Mouse (Mus musculus) testis, postnatal 14 days (tissue): ENCODE measurements around the gene Gm20388.

Experiments used
- DNase-seq: peaks from one replicate; pipeline ENCODE4 v3.0.0; 2021; ENCODE audit warnings: low spot score

Gene Gm20388

DNA sequence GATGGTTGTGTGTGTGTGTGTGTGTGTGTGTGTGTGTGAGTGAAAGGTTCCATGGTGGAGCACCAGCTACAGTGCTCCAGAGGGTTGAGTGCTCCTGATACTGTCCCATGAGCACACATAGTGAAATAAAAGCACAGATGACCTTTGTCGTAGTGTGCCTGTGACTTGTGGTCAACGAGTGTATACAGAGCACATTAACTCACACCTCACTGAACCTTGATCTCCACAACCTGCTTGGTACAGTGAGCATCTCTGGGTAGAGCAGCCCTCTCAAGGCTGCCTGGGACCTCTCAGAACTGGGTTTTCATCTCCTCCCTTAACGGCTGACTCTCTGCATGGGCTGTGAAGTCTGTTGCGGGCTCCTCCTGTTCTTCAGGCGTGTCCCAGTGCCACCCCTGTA lies 4381.1 kb downstream of the Gm20388 start:
- no peak for DNase-seq

- no peak for DNase-seq
These were observed 4382.3 kb downstream of the Gm20388 start for GRCm38 (mm10) chr8:124292965-124293364.

- DNase-seq, result no peak
These were observed 4383.8 kb downstream of the Gm20388 start for GRCm38 (mm10) chr8:124294425-124294824.

GRCm38 (mm10) chr8:124294900-124295299 lies 4384.3 kb downstream of the Gm20388 start:
- DNase-seq, result no peak

GRCm38 (mm10) chr8:124295357-124295756 lies 4384.7 kb downstream of the Gm20388 start:
- DNase-seq, result no peak

- no peak for DNase-seq
These were observed 4390.9 kb downstream of the Gm20388 start for GRCm38 (mm10) chr8:124301512-124301911.

GRCm38 (mm10) chr8:124301935-124302555 lies 4391.4 kb downstream of the Gm20388 start:
- no peak for DNase-seq

DNA sequence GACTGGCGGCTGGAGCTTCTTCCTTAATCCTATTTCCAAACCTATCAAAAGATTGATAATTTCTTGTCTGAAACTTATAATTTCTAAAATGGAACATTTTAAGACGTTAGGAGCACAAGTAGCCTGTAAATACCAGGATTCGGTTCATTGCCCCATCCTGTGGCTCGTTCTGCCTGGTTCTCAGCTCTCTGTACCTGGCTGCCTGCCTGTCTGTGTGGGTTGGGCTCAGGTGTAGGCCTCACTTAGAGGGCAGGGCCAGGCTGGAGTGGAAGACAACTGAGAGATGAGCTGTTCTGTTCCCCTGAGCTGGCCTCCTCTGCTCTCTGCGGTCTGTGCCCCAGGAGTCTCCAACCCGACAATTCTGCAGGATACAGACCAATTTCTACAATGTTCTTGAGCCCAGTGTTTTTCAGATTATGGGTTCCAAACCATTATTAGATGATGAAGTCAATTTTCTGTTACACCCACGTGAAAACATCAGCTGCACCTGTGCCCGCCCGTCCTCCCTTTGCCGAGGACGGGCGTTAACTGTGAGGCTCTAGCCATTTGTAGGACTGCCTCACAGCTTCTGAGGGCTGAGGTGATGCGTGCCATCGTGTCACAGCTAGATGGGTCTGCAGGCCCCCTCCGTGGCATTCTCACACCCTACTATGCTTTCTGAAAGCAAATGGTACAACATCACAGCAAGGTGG lies 4392.7 kb downstream of the Gm20388 start:
- DNase-seq, result no peak

DNA sequence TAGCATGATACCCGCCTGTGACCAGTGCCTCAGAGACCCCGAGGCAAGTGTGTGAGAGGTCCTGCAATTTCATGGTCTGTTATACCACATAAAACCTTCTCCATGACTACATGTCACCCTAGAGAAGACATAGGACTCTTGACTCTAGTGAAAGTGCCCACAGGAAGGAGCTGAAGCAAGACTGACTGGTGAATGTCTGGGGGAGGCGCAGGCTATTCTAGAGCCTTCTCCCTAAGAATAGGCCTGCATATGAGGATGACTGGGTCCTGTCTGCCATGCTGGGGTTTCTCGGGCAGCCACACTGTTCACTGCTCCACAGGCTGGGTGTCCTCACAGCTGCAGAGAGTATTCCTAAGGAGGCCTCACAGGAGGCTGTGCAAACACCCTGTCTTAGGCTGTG lies 4393.5 kb downstream of the Gm20388 start:
- no peak for DNase-seq

GRCm38 (mm10) chr8:124306574-124306973 lies 4395.9 kb downstream of the Gm20388 start:
- no peak for DNase-seq

- DNase-seq, result no peak
These were observed 4397.1 kb downstream of the Gm20388 start for GRCm38 (mm10) chr8:124307700-124308099.

DNA sequence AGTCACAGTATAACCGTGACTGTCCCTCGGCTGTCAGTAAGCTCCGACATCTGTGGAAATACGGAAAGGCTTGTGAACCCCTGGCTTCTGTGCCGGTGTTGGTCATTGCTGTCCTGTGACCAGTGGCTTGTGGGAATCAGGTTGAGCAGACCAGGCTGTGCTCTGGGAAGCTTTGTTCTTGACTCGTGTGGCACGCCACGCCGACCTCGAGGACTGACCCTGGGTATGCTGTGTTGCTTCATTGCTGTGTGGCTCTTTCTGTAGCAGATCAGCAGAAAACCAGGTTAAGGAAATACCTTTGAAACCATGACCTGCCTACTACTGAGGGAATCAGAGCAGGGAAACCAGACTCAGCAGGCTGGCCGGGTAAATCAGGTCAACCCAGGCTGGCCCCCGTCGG lies 4399.9 kb downstream of the Gm20388 start:
- DNase-seq, result no peak

GRCm38 (mm10) chr8:124311111-124311510 lies 4400.5 kb downstream of the Gm20388 start:
- no peak for DNase-seq

- no peak for DNase-seq
These were observed 4401.1 kb downstream of the Gm20388 start for GRCm38 (mm10) chr8:124311723-124312122.

GRCm38 (mm10) chr8:124312228-124312627 lies 4401.6 kb downstream of the Gm20388 start:
- no peak for DNase-seq

DNA sequence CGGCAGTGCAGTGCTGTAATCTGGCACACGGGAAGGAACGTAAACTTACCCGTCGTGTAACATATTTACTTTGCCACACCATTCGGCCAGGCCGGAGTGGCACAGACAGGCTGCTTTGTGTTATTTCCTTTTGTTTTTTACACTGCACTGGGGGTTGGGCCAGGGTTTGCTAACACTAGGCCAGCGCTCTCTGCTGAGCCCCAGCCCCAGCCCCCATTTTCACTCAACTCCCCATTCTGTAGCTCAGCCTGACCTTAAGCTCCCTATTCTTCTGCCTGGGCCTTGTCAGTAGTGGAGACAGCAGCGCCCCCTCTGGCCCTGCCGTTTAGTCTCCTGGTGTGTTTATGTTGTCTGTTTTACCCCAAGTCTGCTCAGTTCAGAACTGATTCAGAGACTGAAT lies 4404.2 kb downstream of the Gm20388 start:
- DNase-seq, result no peak

DNA sequence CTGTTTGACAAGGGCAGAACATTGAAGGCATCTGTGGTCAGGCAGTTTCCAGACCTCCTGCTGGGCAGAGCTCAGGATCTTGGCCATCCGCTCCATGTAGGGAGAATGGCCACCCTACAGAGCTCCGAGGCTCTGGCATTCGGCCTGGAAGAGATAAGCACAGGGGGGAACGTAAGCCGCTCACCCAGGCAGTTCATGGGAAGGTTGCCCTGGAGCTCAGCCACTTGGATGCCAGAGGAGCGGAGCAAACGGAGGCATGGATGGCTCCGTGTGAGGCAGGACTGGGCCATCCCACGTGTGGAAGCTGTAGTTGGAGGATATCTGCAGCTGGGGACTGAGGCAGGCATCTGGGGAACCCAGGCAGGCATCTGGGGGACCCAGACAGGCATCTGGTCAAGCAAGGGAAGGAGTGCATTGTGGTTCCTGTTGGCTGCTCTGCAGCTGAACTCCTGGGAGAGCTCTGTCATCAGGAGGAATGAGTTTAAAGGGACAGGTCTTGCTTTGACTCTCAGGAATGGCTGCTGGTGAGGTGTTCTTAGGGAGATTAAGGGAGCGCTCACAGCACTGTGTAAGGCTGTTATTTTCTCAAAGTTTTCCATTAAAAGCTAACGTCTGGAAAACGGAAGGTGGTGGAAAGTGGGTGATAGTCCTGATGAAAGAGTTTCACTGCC lies 4406.0 kb downstream of the Gm20388 start:
- peak; percentile 77 for DNase-seq

DNA sequence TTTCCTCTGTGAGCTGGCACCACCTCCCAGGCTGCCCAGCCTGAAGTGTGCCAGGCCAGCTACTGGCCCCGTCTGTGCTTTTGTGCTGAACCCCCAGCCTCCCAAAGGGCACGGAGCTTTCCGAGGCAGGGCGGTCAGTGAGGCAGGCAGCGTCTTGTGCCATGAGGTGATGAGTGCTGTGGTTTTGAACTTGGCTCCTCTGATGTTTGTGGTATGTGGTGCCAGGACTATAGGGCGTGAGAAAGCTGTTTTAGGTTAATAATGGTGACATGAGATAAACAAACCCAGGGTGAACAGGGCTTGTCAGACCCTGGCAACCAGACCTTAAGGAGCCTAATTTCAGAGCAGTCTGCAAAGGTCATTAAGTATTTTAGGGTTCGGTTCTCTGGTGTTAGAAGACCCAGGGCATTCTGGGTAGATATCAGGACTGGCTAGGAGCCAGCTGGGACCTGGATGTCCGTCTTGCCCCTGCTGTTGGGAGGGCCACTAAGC lies 4406.6 kb downstream of the Gm20388 start:
- no peak for DNase-seq

DNA sequence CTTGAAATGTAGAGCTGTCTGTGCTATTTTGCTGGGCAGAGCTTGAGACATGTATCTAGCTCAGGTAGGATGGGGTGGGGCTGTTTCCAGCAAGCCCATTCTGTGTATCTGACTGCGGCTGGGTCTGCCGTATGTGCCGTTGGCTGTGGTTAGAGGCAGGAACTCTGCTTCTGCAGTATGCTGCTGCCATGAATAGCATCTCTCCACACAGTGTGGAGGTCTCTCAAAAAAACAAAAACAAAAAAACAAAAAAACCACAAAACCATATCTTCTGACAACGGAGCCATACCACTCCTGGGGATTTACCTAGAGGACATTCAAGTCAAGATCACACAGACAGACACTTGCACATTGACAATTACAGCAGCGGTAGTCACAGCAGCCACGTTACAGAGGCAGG lies 4407.2 kb downstream of the Gm20388 start:
- no peak for DNase-seq

GRCm38 (mm10) chr8:124318612-124319315 lies 4408.1 kb downstream of the Gm20388 start:
- peak; percentile 78 for DNase-seq

DNA sequence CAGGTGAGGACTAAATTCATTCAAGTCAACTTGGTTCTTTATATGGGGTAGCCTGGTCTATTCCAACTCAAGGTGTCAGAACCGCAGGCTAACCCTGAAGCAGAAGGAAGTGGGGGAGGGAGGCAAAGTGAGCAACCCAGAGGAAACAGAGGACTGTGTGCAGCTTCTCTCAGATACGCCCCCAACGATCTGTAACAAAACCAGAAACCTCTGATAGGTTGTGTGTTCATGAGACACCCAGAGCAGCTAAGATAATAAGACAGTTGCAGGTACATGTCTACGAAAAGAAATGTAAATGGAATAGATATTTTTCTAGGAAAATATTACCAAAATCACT lies 4408.6 kb downstream of the Gm20388 start:
- DNase-seq, result no peak

DNA sequence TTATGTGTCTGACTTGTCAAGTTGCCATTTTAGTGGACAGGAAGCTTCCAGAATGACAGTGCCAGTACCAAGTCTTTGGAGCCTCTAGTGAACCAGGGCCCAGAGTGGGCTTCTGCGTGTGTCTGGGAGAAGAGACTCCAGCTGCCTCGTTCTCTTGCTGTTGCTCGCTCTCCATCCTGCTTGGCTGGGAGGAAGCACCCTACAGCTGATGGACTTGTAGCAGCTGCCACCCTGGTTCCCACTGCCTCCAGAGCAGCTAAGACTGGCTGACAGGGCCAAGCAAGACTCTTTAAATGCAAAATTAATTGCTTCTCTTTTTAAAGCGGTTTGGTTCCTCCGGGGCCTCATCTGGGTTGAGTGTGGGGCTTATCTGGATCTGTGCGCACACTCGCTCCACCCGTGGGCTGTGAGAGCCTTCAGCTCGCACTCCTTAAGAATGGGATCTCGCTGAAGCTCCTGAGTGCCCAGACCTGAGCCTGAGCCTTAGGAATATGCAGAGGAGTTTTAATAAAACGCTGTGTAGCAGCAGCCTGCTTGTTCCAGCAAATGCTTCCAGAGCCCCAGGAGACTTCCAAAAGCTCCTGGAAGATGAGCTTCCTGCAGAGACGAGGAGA lies 4410.7 kb downstream of the Gm20388 start:
- no peak for DNase-seq
